Mouse (Mus musculus): ENCODE measurements around the gene Thbs4. TPM values are rescaled to one million over a fixed set of nuclear protein-coding genes. Genes with fewer than 3 reads are reported as not detected.
"Not testable (repeated sequence)": the region's sequence is repeated elsewhere in the genome, so short reads cannot be mapped to it uniquely, and the experiment has no call there.

Thbs4 gene
- total RNA-seq (2014; rRNA removed; ENCODE audit: low replicate concordance) = 15.3 and 26.6 TPM in 2 replicates
- 11.7 and 13.4 TPM in 2 replicates for polyA plus RNA-seq (2015; fragmentation: Nextera tagmentation; extraction: Ambion mirVana)

DNA sequence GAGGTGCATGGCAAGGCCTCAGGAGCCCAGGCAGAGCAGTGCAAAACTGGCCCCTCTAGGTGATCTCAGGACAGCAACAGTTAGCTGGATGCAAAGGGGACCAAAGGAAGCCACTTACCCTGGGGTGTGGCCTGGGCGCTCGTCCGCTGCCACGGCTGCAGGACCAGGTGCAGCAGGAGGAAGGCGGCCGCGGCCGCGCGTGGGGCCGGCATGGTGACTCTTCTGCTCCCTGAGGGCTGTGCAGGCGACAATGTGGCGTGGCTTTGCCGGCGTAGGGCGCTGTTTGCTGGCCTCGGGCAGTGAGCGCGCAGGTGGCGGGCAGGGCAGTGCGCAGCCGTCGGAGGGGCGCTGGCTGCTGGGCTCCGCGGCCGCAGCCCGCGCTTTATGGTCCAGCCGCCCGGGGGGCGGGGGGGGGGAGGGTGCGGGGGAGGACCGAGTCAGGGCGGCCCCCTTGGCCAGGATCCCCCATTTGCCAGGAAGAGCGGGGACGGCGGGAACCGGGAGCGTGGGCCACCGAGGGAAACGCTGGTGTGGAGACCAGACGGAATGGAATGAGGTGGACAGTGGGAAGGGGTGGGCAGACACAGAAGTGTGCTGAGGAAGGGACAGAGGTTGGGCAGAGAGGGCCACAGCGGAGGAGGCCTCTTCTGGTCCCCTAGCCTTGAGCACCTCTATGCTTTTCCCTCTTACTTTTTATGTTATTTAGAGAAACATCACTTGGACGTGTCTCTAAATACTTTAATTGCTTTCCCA is at the start of gene Thbs4:
Gene Thbs4 (minus strand): TSS at position 357 of the 753 bp plus-strand sequence.
- peak within 1 kb of the TSS; percentile 50 for H3K4me3 ChIP-seq (ENCODE audit: low read depth, low read length)
- peak; percentile 78 for ATAC-seq (ENCODE audit: insufficient read depth, low read depth)
- H3K27me3 ChIP-seq (ENCODE audit: control insufficient read depth, insufficient read depth, low read length) = peaks cover 13% of the 10 kb centered on the region; the same call in 1 of the 2 replicates
- peaks cover 7% of the 10 kb centered on the region for H3K4me1 ChIP-seq (ENCODE audit: control insufficient read depth, insufficient read depth)
- H3K27ac ChIP-seq (ENCODE audit: low read depth) = no peak within 1 kb of the TSS
- peak within 1 kb of the TSS; percentile 66 for H3K4me2 ChIP-seq (ENCODE audit: low read depth, low read length)
- TF ChIP-seq CTCF (IDR thresholded peaks at IDR 0.05; ENCODE audit: low read depth) (0 out of 2 replicates have a peak, but pooled peaks have one; percentile 9), EP300 (IDR thresholded peaks at IDR 0.05; ENCODE audit: low read depth) (no peak)
- no peaks in the 10 kb centered on the region for H3K9me3 ChIP-seq (replicated peaks; ENCODE audit: control insufficient read depth, low read length)
- DNase-seq (ENCODE audit: low spot score) = peak; percentile 26
- peak within 1 kb of the TSS; percentile 34 for H3K9ac ChIP-seq (replicated peaks; ENCODE audit: low read depth, low read length)
- no peaks in the 10 kb centered on the region for H3K36me3 ChIP-seq (replicated peaks; ENCODE audit: control insufficient read depth, insufficient read depth, low read length)
- 3% methylated on average over 37 of the region's 45 CpGs for WGBS

DNA sequence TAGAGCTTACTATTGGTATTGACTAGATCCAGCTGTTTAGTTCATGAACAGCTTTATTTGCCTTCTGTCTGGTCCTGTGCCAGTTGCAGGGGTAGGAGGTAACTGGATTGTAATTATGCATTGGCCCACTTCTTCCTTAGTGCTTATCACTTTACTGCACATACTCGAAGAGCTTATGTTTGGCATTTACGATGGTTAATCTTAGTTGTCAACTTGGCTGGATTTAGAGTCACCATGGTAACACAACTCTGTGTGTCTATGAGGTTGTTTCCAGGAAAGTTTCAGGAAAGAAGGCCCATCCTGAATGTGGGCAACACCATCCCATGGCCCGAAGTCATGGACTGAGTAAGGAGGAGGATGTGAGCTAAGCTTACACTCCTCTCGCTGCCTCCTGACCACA is 38.5 kb upstream of the Thbs4 start:
- no peak overlapping the region for H3K9ac ChIP-seq (replicated peaks; ENCODE audit: low read depth, low read length)
- TF ChIP-seq CTCF (IDR thresholded peaks at IDR 0.05; ENCODE audit: low read depth) = no peak
- no peak for TF ChIP-seq EP300 (IDR thresholded peaks at IDR 0.05; ENCODE audit: low read depth)
- H3K4me2 ChIP-seq (ENCODE audit: low read depth, low read length) = no peak overlapping the region
- H3K4me1 ChIP-seq (ENCODE audit: control insufficient read depth, insufficient read depth) = no peaks in the 10 kb centered on the region
- no peak for ATAC-seq (ENCODE audit: insufficient read depth, low read depth)
- no peaks in the 10 kb centered on the region for H3K9me3 ChIP-seq (replicated peaks; ENCODE audit: control insufficient read depth, low read length)
- no peak for DNase-seq (ENCODE audit: low spot score)
- H3K27me3 ChIP-seq (ENCODE audit: control insufficient read depth, insufficient read depth, low read length) = no peaks in the 10 kb centered on the region
- no peak overlapping the region for H3K27ac ChIP-seq (ENCODE audit: low read depth)
- H3K4me3 ChIP-seq (ENCODE audit: low read depth, low read length) = no peak overlapping the region
- 69% methylated on average over 4 of the region's 4 CpGs for WGBS
- H3K36me3 ChIP-seq (replicated peaks; ENCODE audit: control insufficient read depth, insufficient read depth, low read length) = no peaks in the 10 kb centered on the region

- Histone ChIP-seq H3K27ac (ENCODE audit: low read depth) (no peak overlapping the region), H3K27me3 (ENCODE audit: control insufficient read depth, insufficient read depth, low read length) (no peaks in the 10 kb centered on the region), H3K4me3 (ENCODE audit: low read depth, low read length) (0 out of 2 replicates have a peak overlapping the region, but pooled peaks have one; percentile 1), H3K4me2 (ENCODE audit: low read depth, low read length) (peak overlapping the region; percentile 41), H3K9ac (replicated peaks; ENCODE audit: low read depth, low read length) (no peak overlapping the region), H3K4me1 (ENCODE audit: control insufficient read depth, insufficient read depth) (no peaks in the 10 kb centered on the region), H3K9me3 (replicated peaks; ENCODE audit: control insufficient read depth, low read length) (no peaks in the 10 kb centered on the region), H3K36me3 (replicated peaks; ENCODE audit: control insufficient read depth, insufficient read depth, low read length) (no peaks in the 10 kb centered on the region)
- DNase-seq (ENCODE audit: low spot score) = no peak
- ATAC-seq (ENCODE audit: insufficient read depth, low read depth) = no peak
- 43% methylated on average over 10 of the region's 10 CpGs for WGBS
- TF ChIP-seq CTCF (IDR thresholded peaks at IDR 0.05; ENCODE audit: low read depth) = no peak
- no peak for TF ChIP-seq EP300 (IDR thresholded peaks at IDR 0.05; ENCODE audit: low read depth)
These were observed 34.2 kb upstream of the Thbs4 start for GRCm38 (mm10) chr13:92828820-92829219.

DNA sequence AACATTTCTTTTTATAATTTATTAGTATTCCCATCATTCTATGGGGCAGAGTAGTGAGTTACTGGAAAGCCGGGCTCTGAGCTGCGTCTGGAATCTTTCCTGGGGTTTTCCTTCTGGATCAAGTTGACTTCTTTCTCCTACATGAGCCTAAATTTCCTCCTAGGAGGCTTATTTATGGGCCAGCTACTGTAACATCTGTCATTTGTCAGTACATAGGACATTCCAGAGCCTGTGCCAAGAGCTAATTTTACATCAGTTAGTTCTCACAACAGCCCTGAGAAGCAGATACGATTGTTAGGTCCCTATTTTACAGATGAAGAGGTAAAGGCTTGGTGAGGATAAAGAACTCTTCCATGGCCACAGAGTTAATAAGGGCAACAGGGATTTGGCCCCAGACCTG is 22.7 kb upstream of the Thbs4 start:
- Histone ChIP-seq H3K4me2 (ENCODE audit: low read depth, low read length) (no peak overlapping the region), H3K27me3 (ENCODE audit: control insufficient read depth, insufficient read depth, low read length) (no peaks in the 10 kb centered on the region), H3K36me3 (replicated peaks; ENCODE audit: control insufficient read depth, insufficient read depth, low read length) (no peaks in the 10 kb centered on the region), H3K27ac (ENCODE audit: low read depth) (peak overlapping the region; percentile 57), H3K9ac (replicated peaks; ENCODE audit: low read depth, low read length) (no peak overlapping the region), H3K9me3 (replicated peaks; ENCODE audit: control insufficient read depth, low read length) (no peaks in the 10 kb centered on the region), H3K4me1 (ENCODE audit: control insufficient read depth, insufficient read depth) (peaks cover 13% of the 10 kb centered on the region), H3K4me3 (ENCODE audit: low read depth, low read length) (no peak overlapping the region)
- ATAC-seq (ENCODE audit: insufficient read depth, low read depth) (peak; percentile 55; the same call in 1 of the 2 replicates), DNase-seq (ENCODE audit: low spot score) (peak; percentile 77)
- 25% methylated on average over 3 of the region's 3 CpGs for WGBS
- TF ChIP-seq CTCF (IDR thresholded peaks at IDR 0.05; ENCODE audit: low read depth) (no peak), EP300 (IDR thresholded peaks at IDR 0.05; ENCODE audit: low read depth) (no peak)

DNA sequence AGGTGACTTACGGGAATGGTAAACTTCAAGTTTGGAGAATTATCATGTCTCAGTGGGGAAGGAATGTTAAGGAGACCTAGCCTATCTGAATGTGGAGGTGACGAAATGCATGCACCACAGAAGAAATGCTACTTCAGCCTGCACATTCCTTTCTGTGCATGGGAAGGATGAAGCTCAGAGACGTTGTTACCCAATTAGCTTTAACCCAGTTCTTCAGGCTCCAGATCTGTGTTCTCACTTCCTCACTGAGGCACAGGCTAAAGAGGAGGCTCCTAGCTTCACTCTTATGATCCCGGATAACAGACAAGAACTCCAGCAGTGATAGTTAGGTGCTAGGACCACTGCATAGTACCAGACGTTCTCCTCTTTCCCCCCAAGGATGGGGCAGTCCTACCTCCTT is 21.7 kb upstream of the Thbs4 start:
- WGBS = 38% methylated on average over 5 of the region's 5 CpGs
- H3K4me1 ChIP-seq (ENCODE audit: control insufficient read depth, insufficient read depth) = peaks cover 13% of the 10 kb centered on the region
- no peaks in the 10 kb centered on the region for H3K36me3 ChIP-seq (replicated peaks; ENCODE audit: control insufficient read depth, insufficient read depth, low read length)
- DNase-seq (ENCODE audit: low spot score) = no peak
- TF ChIP-seq EP300 (IDR thresholded peaks at IDR 0.05; ENCODE audit: low read depth) (no peak), CTCF (IDR thresholded peaks at IDR 0.05; ENCODE audit: low read depth) (no peak)
- no peak overlapping the region for H3K9ac ChIP-seq (replicated peaks; ENCODE audit: low read depth, low read length)
- ATAC-seq (ENCODE audit: insufficient read depth, low read depth) = no peak
- no peaks in the 10 kb centered on the region for H3K9me3 ChIP-seq (replicated peaks; ENCODE audit: control insufficient read depth, low read length)
- H3K27ac ChIP-seq (ENCODE audit: low read depth) = no peak overlapping the region
- H3K27me3 ChIP-seq (ENCODE audit: control insufficient read depth, insufficient read depth, low read length) = no peaks in the 10 kb centered on the region
- no peak overlapping the region for H3K4me2 ChIP-seq (ENCODE audit: low read depth, low read length)
- H3K4me3 ChIP-seq (ENCODE audit: low read depth, low read length) = no peak overlapping the region

GRCm38 (mm10) chr13:92810592-92810991 is 16.0 kb upstream of the Thbs4 start:
- H3K36me3 ChIP-seq (replicated peaks; ENCODE audit: control insufficient read depth, insufficient read depth, low read length); H3K27me3 ChIP-seq (ENCODE audit: control insufficient read depth, insufficient read depth, low read length); H3K9ac ChIP-seq (replicated peaks; ENCODE audit: low read depth, low read length); H3K4me1 ChIP-seq (ENCODE audit: control insufficient read depth, insufficient read depth); ATAC-seq (ENCODE audit: insufficient read depth, low read depth); DNase-seq (ENCODE audit: low spot score); H3K27ac ChIP-seq (ENCODE audit: low read depth); H3K4me2 ChIP-seq (ENCODE audit: low read depth, low read length); H3K9me3 ChIP-seq (replicated peaks; ENCODE audit: control insufficient read depth, low read length); H3K4me3 ChIP-seq (ENCODE audit: low read depth, low read length): not testable (repeated sequence)
- 24% methylated on average over 1 of the region's 1 CpGs for WGBS
